Mouse (Mus musculus) E14TG2a.4 (cell line): ENCODE results near the gene Clcnka.

Experiments used
- CTCF ChIP-seq: conservative IDR thresholded peaks from 2 replicates; pipeline ENCODE4 v1.5.1; 2014; ENCODE audit warnings: low read length
- NANOG ChIP-seq: IDR thresholded peaks from 2 replicates; pipeline ENCODE4 v1.6.1; 2014; ENCODE audit warnings: borderline replicate concordance, low read length, mixed read lengths
- POU5F1 ChIP-seq: IDR thresholded peaks from 2 replicates; pipeline ENCODE4 v1.6.1; 2014; ENCODE audit warnings: low read length, borderline replicate concordance

GRCm38 (mm10) chr4:141389366-141390150, 9.0 kb downstream of the Clcnka start:
- TF ChIP-seq CTCF (no peak), POU5F1 (no peak), NANOG (no peak)
